Mouse (Mus musculus) C2C12 (cell line): Measurements from ENCODE around the gene Hsd17b6. TPM values are rescaled to one million over a fixed set of nuclear protein-coding genes. Genes with fewer than 3 reads are reported as not detected.

Experiments used
- H3K27me3 ChIP-seq: one replicate; pipeline ENCODE4 v1.6.1; 2011; ENCODE audit not compliant: control insufficient read depth, insufficient read depth, insufficient read length
- H3K36me3 ChIP-seq: one replicate; pipeline ENCODE4 v1.6.1; 2011; ENCODE audit not compliant: control insufficient read depth, insufficient read depth
- H3K4me3 ChIP-seq: one replicate; pipeline ENCODE4 v1.5.1; 2011; ENCODE audit warnings: mild to moderate bottlenecking, control low read depth; ENCODE audit not compliant: poor library complexity, insufficient read depth, severe bottlenecking
- H3K79me2 ChIP-seq: one replicate; pipeline ENCODE4 v1.6.1; 2011; ENCODE audit not compliant: control insufficient read depth, insufficient read depth
- H3K79me3 ChIP-seq: one replicate; pipeline ENCODE4 v1.6.1; 2011; ENCODE audit warnings: low read depth, control low read depth
- H3ac ChIP-seq: one replicate; pipeline ENCODE3; 2011; ENCODE audit warnings: low read depth; ENCODE audit not compliant: control insufficient read depth, insufficient read length
- CEBPB ChIP-seq: IDR thresholded peaks from one replicate; pipeline ENCODE4 v1.6.1; 2011; ENCODE audit warnings: low read depth, mild to moderate bottlenecking, control low read depth, moderate library complexity
- CTCF ChIP-seq: IDR thresholded peaks from one replicate; pipeline ENCODE4 v1.5.1; 2011; ENCODE audit not compliant: control insufficient read depth, insufficient read depth, insufficient read length
- FOSL1 ChIP-seq: IDR thresholded peaks from one replicate; pipeline ENCODE4 v1.8.0; 2011; ENCODE audit warnings: mild to moderate bottlenecking, low read length; ENCODE audit not compliant: poor library complexity, insufficient read depth, severe bottlenecking
- MAX ChIP-seq: IDR thresholded peaks from one replicate; pipeline ENCODE4 v1.6.1; 2011; ENCODE audit warnings: mild to moderate bottlenecking, control low read depth
- MYOD1 ChIP-seq: IDR thresholded peaks from one replicate; pipeline ENCODE4 v1.6.1; 2011; ENCODE audit warnings: low read depth; ENCODE audit not compliant: control insufficient read depth, insufficient read length
- MYOG ChIP-seq: IDR thresholded peaks from one replicate; pipeline ENCODE4 v1.6.1; 2011; ENCODE audit not compliant: control insufficient read depth, insufficient read length; ENCODE audit errors: extremely low read depth
- USF1 ChIP-seq: IDR thresholded peaks from one replicate; pipeline ENCODE4 v1.6.1; 2011; ENCODE audit warnings: low read depth, mild to moderate bottlenecking, control low read depth, moderate library complexity
- polyA plus RNA-seq: library from polyadenylated mRNA; unstranded; fragments of >200 nt; fragmentation: generic; extraction: Trizol; gene quantifications from one replicate; pipeline ENCODE4 v1.2.1, GENCODE M21; 2012; ENCODE audit warnings: missing spikeins

Hsd17b6 gene
- polyA plus RNA-seq, 1 experiment, result not detected

- H3K79me2 ChIP-seq, result no peaks in the 10 kb centered on the region
- H3K27me3 ChIP-seq, result no peaks in the 10 kb centered on the region
- no peaks in the 10 kb centered on the region for H3K79me3 ChIP-seq
- no peak overlapping the region for H3ac ChIP-seq
- no peak for TF ChIP-seq USF1
- no peak for TF ChIP-seq MYOD1
- no peak for TF ChIP-seq FOSL1
- no peak for TF ChIP-seq CTCF
- no peak for TF ChIP-seq CEBPB
- no peak for TF ChIP-seq MYOG
- TF ChIP-seq MAX, result no peak
- H3K36me3 ChIP-seq, result no peaks in the 10 kb centered on the region
- no peak overlapping the region for H3K4me3 ChIP-seq
Observed at GRCm38 (mm10) chr10:127962451-127962850, 45.0 kb downstream of the Hsd17b6 start.

GRCm38 (mm10) chr10:127959161-127959679 lies 48.2 kb downstream of the Hsd17b6 start:
- no peaks in the 10 kb centered on the region for H3K79me3 ChIP-seq
- H3ac ChIP-seq, result no peak overlapping the region
- no peaks in the 10 kb centered on the region for H3K27me3 ChIP-seq
- H3K79me2 ChIP-seq, result no peaks in the 10 kb centered on the region
- TF ChIP-seq FOSL1 (no peak), CTCF (no peak), MAX (no peak), CEBPB (no peak), MYOG (no peak), MYOD1 (no peak), USF1 (no peak)
- H3K4me3 ChIP-seq, result no peak overlapping the region
- H3K36me3 ChIP-seq, result no peaks in the 10 kb centered on the region

GRCm38 (mm10) chr10:127956168-127956816 lies 51.1 kb downstream of the Hsd17b6 start:
- no peaks in the 10 kb centered on the region for H3K36me3 ChIP-seq
- H3K79me2 ChIP-seq, result no peaks in the 10 kb centered on the region
- H3K79me3 ChIP-seq, result no peaks in the 10 kb centered on the region
- H3K4me3 ChIP-seq, result no peak overlapping the region
- no peak overlapping the region for H3ac ChIP-seq
- H3K27me3 ChIP-seq, result peaks cover 2% of the 10 kb centered on the region
- TF ChIP-seq FOSL1, result no peak
- no peak for TF ChIP-seq USF1
- peak; percentile 49 for TF ChIP-seq CTCF

GRCm38 (mm10) chr10:127955034-127955433 lies 52.4 kb downstream of the Hsd17b6 start:
- no peak overlapping the region for H3ac ChIP-seq
- no peaks in the 10 kb centered on the region for H3K79me3 ChIP-seq
- no peaks in the 10 kb centered on the region for H3K79me2 ChIP-seq
- H3K36me3 ChIP-seq, result no peaks in the 10 kb centered on the region
- H3K4me3 ChIP-seq, result no peak overlapping the region
- no peak for TF ChIP-seq MYOD1
- no peak for TF ChIP-seq MYOG
- no peak for TF ChIP-seq FOSL1
- TF ChIP-seq USF1, result no peak
- H3K27me3 ChIP-seq, result peaks cover 4% of the 10 kb centered on the region

- TF ChIP-seq MAX, result no peak
- no peak for TF ChIP-seq CTCF
- no peak for TF ChIP-seq MYOG
- no peak for TF ChIP-seq FOSL1
- no peak for TF ChIP-seq USF1
- TF ChIP-seq CEBPB, result no peak
- TF ChIP-seq MYOD1, result no peak
- Histone ChIP-seq H3K27me3 (peaks cover 19% of the 10 kb centered on the region), H3K79me2 (no peaks in the 10 kb centered on the region), H3K4me3 (no peak overlapping the region), H3ac (no peak overlapping the region), H3K36me3 (no peaks in the 10 kb centered on the region), H3K79me3 (no peaks in the 10 kb centered on the region)
Observed at GRCm38 (mm10) chr10:127951821-127952220, 55.6 kb downstream of the Hsd17b6 start.

- no peaks in the 10 kb centered on the region for H3K36me3 ChIP-seq
- H3K79me2 ChIP-seq, result no peaks in the 10 kb centered on the region
- no peak overlapping the region for H3ac ChIP-seq
- no peak overlapping the region for H3K4me3 ChIP-seq
- peaks cover 19% of the 10 kb centered on the region for H3K27me3 ChIP-seq
- TF ChIP-seq CEBPB (no peak), MAX (no peak), FOSL1 (no peak), USF1 (no peak), CTCF (no peak), MYOG (no peak), MYOD1 (no peak)
- H3K79me3 ChIP-seq, result no peaks in the 10 kb centered on the region
Observed at GRCm38 (mm10) chr10:127951390-127951789, 56.0 kb downstream of the Hsd17b6 start.
